Mouse (Mus musculus): ENCODE results near the gene 2810021J22Rik. TPM values are rescaled to one million over a fixed set of nuclear protein-coding genes. Genes with fewer than 3 reads are reported as not detected.

Gene 2810021J22Rik
- polyA plus RNA-seq, 1 experiment, result 5.7 TPM

DNA sequence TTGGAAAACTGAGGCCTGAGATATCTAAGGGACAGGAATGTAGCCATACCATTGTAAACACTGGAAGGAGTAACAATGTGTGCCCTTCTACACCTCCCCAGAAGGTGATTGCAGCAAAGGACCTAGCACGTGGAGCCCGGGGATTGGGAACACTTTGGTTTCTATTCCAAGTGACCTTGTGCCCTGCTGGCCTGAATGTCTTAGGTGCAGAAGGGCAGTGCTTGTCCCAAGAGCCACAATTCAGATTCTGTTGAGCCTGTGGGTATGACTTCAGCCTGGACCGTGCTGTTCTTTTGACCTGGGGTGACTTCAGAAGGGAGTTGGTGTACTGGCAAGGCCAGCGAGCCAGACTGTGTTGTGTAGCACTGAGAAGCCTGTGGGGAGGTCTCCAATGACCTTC, 3.9 kb downstream of the 2810021J22Rik start:
- H3K4me1 ChIP-seq (ENCODE audit: control insufficient read depth, insufficient read depth, low read length), result peaks cover 2% of the 10 kb centered on the region
- no peak for TF ChIP-seq CTCF (IDR thresholded peaks at IDR 0.05; ENCODE audit: extremely low read depth, insufficient read depth, low read length)
- no peak for TF ChIP-seq POLR2A (IDR thresholded peaks at IDR 0.05; ENCODE audit: extremely low read depth, insufficient read depth, low read length)
- H3K27ac ChIP-seq (ENCODE audit: insufficient read depth, low read length), result no peak overlapping the region
- H3K4me3 ChIP-seq (ENCODE audit: insufficient read depth, low read length), result no peak overlapping the region

DNA sequence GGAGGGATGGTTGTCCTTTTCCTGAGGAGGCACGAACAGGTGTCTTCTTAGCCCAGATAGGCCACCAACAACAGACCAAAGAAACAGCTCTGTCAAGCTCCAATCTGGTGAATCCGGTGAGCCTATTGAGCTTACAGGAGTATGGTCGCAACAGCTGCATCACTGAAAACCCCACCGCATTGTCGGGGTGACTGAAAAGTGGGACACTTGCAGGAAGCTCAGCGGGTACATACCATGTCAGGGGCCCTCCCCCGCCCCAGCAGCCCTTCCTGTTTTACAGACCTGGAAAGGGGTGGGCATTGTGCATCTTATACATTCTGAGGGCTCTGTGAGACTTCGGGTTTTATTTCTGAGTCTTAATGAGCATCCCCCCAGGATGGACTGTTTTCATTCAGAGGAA, 16.7 kb downstream of the 2810021J22Rik start:
- Histone ChIP-seq H3K4me1 (ENCODE audit: control insufficient read depth, insufficient read depth, low read length) (no peaks in the 10 kb centered on the region), H3K4me3 (ENCODE audit: insufficient read depth, low read length) (no peak overlapping the region), H3K27ac (ENCODE audit: insufficient read depth, low read length) (no peak overlapping the region)
- TF ChIP-seq POLR2A (IDR thresholded peaks at IDR 0.05; ENCODE audit: extremely low read depth, insufficient read depth, low read length) (no peak), CTCF (IDR thresholded peaks at IDR 0.05; ENCODE audit: extremely low read depth, insufficient read depth, low read length) (no peak)

DNA sequence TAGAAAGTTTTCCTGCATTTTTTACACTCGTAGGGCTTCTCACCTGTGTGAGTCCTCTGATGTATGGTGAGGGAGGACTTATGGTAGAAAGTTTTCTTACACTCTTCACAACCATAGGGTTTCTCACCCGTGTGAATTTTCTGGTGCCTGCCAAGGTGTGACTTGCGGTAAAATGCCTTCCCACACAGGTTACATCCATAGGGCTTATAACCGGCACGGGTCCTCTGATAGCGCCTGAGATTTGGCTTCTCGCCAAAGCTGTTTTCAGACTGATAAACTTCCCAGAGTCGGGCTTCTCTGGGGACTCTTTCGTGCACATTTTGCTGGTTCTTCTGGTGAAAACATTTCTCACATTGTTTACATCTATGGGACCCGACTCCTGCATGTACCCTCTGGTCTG, 23.5 kb downstream of the 2810021J22Rik start:
- Histone ChIP-seq H3K4me3 (ENCODE audit: insufficient read depth, low read length) (no peak overlapping the region), H3K27ac (ENCODE audit: insufficient read depth, low read length) (no peak overlapping the region), H3K4me1 (ENCODE audit: control insufficient read depth, insufficient read depth, low read length) (no peaks in the 10 kb centered on the region)
- TF ChIP-seq POLR2A (IDR thresholded peaks at IDR 0.05; ENCODE audit: extremely low read depth, insufficient read depth, low read length) (no peak), CTCF (IDR thresholded peaks at IDR 0.05; ENCODE audit: extremely low read depth, insufficient read depth, low read length) (no peak)

DNA sequence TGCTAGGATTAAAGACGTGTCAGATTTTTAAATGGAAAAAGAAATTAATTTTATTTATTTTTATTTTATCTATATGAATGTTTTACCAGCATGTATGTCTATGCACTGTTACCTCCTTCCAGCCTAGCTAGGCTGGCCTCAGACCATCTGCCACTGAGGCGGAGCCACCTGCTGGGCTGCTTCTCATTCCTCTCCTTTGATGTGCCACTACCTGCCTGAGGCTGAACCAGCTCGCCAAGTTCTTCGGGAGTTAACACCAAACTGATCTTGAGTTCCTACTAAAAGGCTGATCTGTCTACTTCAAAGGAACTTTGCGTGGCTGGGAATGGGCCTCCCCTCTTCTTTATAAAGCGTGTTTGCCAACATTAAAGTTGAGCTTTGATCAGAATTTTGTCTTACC, 27.4 kb downstream of the 2810021J22Rik start:
- Histone ChIP-seq H3K27ac (ENCODE audit: insufficient read depth, low read length) (no peak overlapping the region), H3K4me1 (ENCODE audit: control insufficient read depth, insufficient read depth, low read length) (no peaks in the 10 kb centered on the region), H3K4me3 (ENCODE audit: insufficient read depth, low read length) (no peak overlapping the region)
- TF ChIP-seq CTCF (IDR thresholded peaks at IDR 0.05; ENCODE audit: extremely low read depth, insufficient read depth, low read length), result no peak
- no peak for TF ChIP-seq POLR2A (IDR thresholded peaks at IDR 0.05; ENCODE audit: extremely low read depth, insufficient read depth, low read length)

DNA sequence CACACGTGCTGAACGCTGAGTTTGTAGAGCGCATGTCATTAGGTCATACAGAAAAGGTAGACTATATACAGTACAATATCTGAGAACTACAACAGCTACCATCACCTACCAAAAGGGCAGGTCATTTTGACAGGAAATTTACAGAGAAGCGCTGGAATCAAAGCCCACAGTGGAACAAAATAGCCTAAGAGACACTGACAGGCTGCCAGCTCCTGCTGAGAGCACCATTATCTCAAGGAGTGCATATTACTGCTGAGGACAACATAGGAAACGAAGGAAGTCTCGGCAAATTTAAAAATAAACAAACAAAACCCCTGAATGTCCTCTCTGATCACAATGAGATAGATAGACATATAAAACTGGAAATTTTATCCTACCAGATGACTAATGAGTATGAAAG, 30.5 kb downstream of the 2810021J22Rik start:
- TF ChIP-seq POLR2A (IDR thresholded peaks at IDR 0.05; ENCODE audit: extremely low read depth, insufficient read depth, low read length) (no peak), CTCF (IDR thresholded peaks at IDR 0.05; ENCODE audit: extremely low read depth, insufficient read depth, low read length) (no peak)
- Histone ChIP-seq H3K4me3 (ENCODE audit: insufficient read depth, low read length) (no peak overlapping the region), H3K27ac (ENCODE audit: insufficient read depth, low read length) (no peak overlapping the region), H3K4me1 (ENCODE audit: control insufficient read depth, insufficient read depth, low read length) (no peaks in the 10 kb centered on the region; the same call in 1 of the 2 replicates)

DNA sequence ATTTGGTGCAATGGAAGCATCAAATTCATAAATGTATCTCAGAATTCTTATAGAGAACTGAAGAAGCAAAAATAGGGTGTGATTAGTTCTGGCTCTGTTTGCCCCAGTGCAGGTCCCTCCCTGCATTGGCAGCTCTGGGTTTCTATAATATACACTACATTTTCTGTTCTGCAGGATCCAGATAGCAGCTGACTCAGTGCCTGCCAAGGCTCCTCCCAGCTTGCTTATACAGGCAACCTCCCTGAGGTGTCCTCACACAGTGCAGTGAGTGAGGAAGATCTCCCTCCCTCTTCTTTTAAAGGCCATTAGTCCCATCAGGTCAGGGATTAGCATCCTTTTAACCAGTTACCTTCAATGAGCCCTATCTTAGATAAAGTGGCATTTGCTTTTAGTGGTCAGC, 34.1 kb downstream of the 2810021J22Rik start:
- no peak for TF ChIP-seq CTCF (IDR thresholded peaks at IDR 0.05; ENCODE audit: extremely low read depth, insufficient read depth, low read length)
- no peak for TF ChIP-seq POLR2A (IDR thresholded peaks at IDR 0.05; ENCODE audit: extremely low read depth, insufficient read depth, low read length)
- no peak overlapping the region for H3K27ac ChIP-seq (ENCODE audit: insufficient read depth, low read length)
- H3K4me3 ChIP-seq (ENCODE audit: insufficient read depth, low read length), result no peak overlapping the region
- H3K4me1 ChIP-seq (ENCODE audit: control insufficient read depth, insufficient read depth, low read length), result peaks cover 1% of the 10 kb centered on the region; the same call in 1 of the 2 replicates

DNA sequence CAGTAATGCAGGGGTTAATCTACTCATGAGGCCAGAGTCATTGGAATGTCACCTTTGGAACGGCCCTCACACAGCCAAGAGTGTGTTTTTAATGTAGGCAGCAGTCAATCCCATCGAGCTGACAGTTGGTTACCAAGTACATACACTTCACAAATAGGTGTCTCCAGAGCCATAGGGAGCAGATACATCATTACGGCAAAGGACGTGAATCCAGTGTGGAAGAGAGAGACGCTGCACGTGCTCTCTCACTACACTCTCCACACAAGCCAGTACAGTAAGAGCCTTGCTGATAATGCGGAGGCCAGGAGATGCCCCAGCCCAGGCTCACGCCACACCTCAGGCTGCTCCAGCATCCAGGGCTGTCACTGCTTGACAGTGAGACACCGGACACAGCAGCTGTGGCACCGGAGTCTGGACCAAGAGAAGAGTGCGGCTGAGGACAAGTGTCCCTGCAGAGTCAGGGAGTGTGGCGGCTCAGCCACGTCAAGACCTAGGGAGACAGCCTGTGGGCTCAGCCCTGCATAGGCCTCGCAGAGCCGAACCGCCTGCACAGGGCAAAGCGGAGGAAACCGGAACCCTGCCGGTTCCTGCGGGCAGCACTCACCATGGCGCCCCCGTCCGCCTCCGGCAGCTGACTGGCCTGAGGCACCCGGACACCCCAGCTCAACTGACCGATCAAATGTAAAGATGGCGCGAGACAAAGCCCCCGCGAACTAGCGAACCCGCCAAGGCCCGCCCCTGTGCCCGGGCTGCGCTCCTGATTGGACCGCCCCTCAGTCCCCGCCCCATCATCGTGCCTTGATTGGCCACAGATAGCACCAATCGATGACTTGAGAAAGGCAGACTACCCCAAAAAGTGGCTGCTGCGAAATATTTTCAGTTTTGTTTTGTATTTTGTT, 36.7 kb downstream of the 2810021J22Rik start, which contains the start of gene Zfp39:
Gene Zfp39, minus strand, starts transcription at position 715 of the 899 bp plus-strand sequence.
- Histone ChIP-seq H3K4me3 (ENCODE audit: insufficient read depth, low read length) (peak within 1 kb of the TSS; percentile 98), H3K4me1 (ENCODE audit: control insufficient read depth, insufficient read depth, low read length) (peaks cover 1% of the 10 kb centered on the region; the same call in 1 of the 2 replicates), H3K27ac (ENCODE audit: insufficient read depth, low read length) (peak within 1 kb of the TSS; percentile 51)
- TF ChIP-seq CTCF (IDR thresholded peaks at IDR 0.05; ENCODE audit: extremely low read depth, insufficient read depth, low read length), result no peak
- peak; percentile 57; the same call in 1 of the 2 replicates for TF ChIP-seq POLR2A (IDR thresholded peaks at IDR 0.05; ENCODE audit: extremely low read depth, insufficient read depth, low read length)

DNA sequence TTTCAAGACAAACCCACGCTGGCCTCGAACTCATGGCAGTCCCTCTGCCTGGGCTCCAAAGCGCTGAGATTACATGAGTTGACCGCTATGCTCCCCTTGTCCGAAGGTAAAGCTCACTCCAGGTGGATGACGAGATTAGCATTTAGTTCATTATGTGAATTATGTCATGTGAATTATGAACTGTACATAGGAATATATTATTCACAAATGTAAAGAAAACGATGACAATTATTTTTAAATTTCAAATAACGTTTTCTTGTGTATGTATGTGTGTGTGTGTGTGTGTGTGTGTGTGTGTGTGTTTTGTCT, 37.3 kb downstream of the 2810021J22Rik start:
- TF ChIP-seq POLR2A (IDR thresholded peaks at IDR 0.05; ENCODE audit: extremely low read depth, insufficient read depth, low read length) (no peak), CTCF (IDR thresholded peaks at IDR 0.05; ENCODE audit: extremely low read depth, insufficient read depth, low read length) (no peak)
- Histone ChIP-seq H3K4me3 (ENCODE audit: insufficient read depth, low read length) (peak overlapping the region; percentile 98), H3K4me1 (ENCODE audit: control insufficient read depth, insufficient read depth, low read length) (peaks cover 1% of the 10 kb centered on the region; the same call in 1 of the 2 replicates), H3K27ac (ENCODE audit: insufficient read depth, low read length) (no peak overlapping the region)

DNA sequence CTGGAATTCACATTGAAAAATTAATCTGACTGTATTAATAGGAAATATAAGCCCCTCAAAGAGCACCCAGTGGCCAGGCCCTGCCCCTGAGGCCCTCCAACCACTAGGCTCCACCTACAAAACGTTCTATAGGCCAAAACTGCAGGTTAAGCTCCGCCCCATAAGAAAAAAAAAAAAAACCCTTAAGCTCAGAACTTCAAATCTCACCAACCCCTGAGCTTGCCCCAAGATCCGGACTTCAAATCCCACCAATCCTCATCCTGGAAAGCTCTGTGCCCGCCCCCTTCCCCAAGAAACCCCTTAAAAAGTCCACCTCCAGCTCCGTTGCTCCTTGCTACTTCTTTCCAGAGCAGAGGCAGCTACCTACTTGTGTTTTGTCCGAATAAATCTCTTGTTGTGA, 37.8 kb downstream of the 2810021J22Rik start:
- TF ChIP-seq CTCF (IDR thresholded peaks at IDR 0.05; ENCODE audit: extremely low read depth, insufficient read depth, low read length) (no peak), POLR2A (IDR thresholded peaks at IDR 0.05; ENCODE audit: extremely low read depth, insufficient read depth, low read length) (no peak)
- Histone ChIP-seq H3K27ac (ENCODE audit: insufficient read depth, low read length) (no peak overlapping the region), H3K4me1 (ENCODE audit: control insufficient read depth, insufficient read depth, low read length) (peaks cover 1% of the 10 kb centered on the region; the same call in 1 of the 2 replicates), H3K4me3 (ENCODE audit: insufficient read depth, low read length) (no peak overlapping the region; the same call in 1 of the 2 replicates)

DNA sequence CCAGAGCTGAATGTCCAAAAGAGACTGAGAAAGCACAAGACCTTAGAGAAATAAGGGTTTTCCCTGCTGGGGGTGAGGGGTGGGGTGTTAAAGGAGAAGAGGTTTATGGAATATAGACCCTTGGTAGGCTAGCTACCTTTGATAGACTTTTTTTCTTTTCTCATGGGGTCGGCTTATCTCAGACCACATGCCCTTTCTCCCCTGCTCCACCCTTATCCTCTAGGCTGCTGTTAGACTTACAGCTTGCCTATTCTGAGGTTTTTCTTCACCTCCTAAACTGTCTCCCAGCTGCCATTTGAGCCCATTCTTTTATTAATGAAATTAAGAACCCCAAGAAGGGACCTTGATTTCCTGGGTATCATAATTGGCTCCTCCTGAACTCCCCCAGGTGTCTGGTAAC, 46.8 kb downstream of the 2810021J22Rik start:
- TF ChIP-seq CTCF (IDR thresholded peaks at IDR 0.05; ENCODE audit: extremely low read depth, insufficient read depth, low read length), result no peak
- TF ChIP-seq POLR2A (IDR thresholded peaks at IDR 0.05; ENCODE audit: extremely low read depth, insufficient read depth, low read length), result no peak
- Histone ChIP-seq H3K4me1 (ENCODE audit: control insufficient read depth, insufficient read depth, low read length) (no peaks in the 10 kb centered on the region), H3K4me3 (ENCODE audit: insufficient read depth, low read length) (no peak overlapping the region), H3K27ac (ENCODE audit: insufficient read depth, low read length) (no peak overlapping the region)

Measured in cortical plate, adult 2 months (tissue).